Mouse (Mus musculus): ENCODE results near the gene H2afj.

H2afj gene

GRCm38 (mm10) chr6:136848399-136848798 is 40.4 kb downstream of the H2afj start:
- DNase-seq = no peak

- DNase-seq = no peak
Measured at GRCm38 (mm10) chr6:136848971-136849370, 40.9 kb downstream of the H2afj start.

GRCm38 (mm10) chr6:136850267-136850666 is 42.2 kb downstream of the H2afj start:
- no peak for DNase-seq

- DNase-seq = no peak
Measured at GRCm38 (mm10) chr6:136852348-136852747, 44.3 kb downstream of the H2afj start.

- peak; percentile 43 for DNase-seq
Measured at GRCm38 (mm10) chr6:136852762-136853161, 44.7 kb downstream of the H2afj start.

- peak; percentile 77 for DNase-seq
Measured at GRCm38 (mm10) chr6:136854361-136854781, 46.3 kb downstream of the H2afj start.

GRCm38 (mm10) chr6:136855183-136855582 is 47.1 kb downstream of the H2afj start:
- no peak for DNase-seq

- DNase-seq = peak; percentile 71
Measured at GRCm38 (mm10) chr6:136856071-136856636, 48.1 kb downstream of the H2afj start.

- DNase-seq = peak; percentile 75
Measured at GRCm38 (mm10) chr6:136857186-136857872, 49.3 kb downstream of the H2afj start, which contains the start of gene Art4. TSS of gene Art4 (minus strand) at chr6:136857733.

GRCm38 (mm10) chr6:136857873-136858260 is 49.8 kb downstream of the H2afj start:
- DNase-seq = no peak

GRCm38 (mm10) chr6:136858420-136858819 is 50.4 kb downstream of the H2afj start:
- no peak for DNase-seq
